Mouse (Mus musculus) adrenal gland, adult (tissue): ENCODE results near the gene Olfr922.
A peak's percentile ranks its signal among the peaks of the same experiment; 100 is the strongest.

ENCODE experiments used
- DNase-seq, 2 experiments: peaks; one replicate each; pipeline ENCODE4 v3.0.0; 2022 to 2023; ENCODE audit warnings: low spot score in 1 of 2; ENCODE audit not compliant: inconsistent age in 2 of 2

The Olfr922 gene

GRCm38 (mm10) chr9:38814314-38814713 is at the start of gene Olfr922:
Olfr922 (plus strand) TSS chr9:38814614.
- DNase-seq, result no peak

- no peak for DNase-seq
Observed at GRCm38 (mm10) chr9:38772768-38773167, 41.6 kb upstream of the Olfr922 start, which contains the start of gene Olfr921. Olfr921 (plus strand) TSS chr9:38773068.

- DNase-seq, result no peak
Observed at GRCm38 (mm10) chr9:38792689-38793088, 21.7 kb upstream of the Olfr922 start.

- DNase-seq, result peak in 1 of 2 experiments; percentile 25
Observed at GRCm38 (mm10) chr9:38805696-38806095, 8.7 kb upstream of the Olfr922 start.

- DNase-seq, result no peak
Observed at GRCm38 (mm10) chr9:38815458-38815986, 1.1 kb downstream of the Olfr922 start.

- DNase-seq, result no peak
Observed at GRCm38 (mm10) chr9:38826245-38826644, 11.8 kb downstream of the Olfr922 start, which contains the start of gene Olfr923. Olfr923 (plus strand) TSS chr9:38826545.

GRCm38 (mm10) chr9:38833027-38833426 is 18.6 kb downstream of the Olfr922 start:
- DNase-seq, result no peak

- DNase-seq, result no peak
Observed at GRCm38 (mm10) chr9:38844149-38844548, 29.7 kb downstream of the Olfr922 start, which contains the start of gene Olfr924. Olfr924 (plus strand) TSS chr9:38844449.

GRCm38 (mm10) chr9:38854760-38855159 is 40.3 kb downstream of the Olfr922 start, which contains the start of gene Olfr26:
Olfr26 (plus strand) TSS chr9:38855060.
- DNase-seq, result no peak
